Mouse (Mus musculus): Measurements from ENCODE around the gene S100a3. TPM values are rescaled to one million over a fixed set of nuclear protein-coding genes. Genes with fewer than 3 reads are reported as not detected.

S100a3 gene
- polyA plus RNA-seq, 1 experiment from 2014 or later, result not detected

GRCm38 (mm10) chr3:90608223-90608622, 47.8 kb downstream of the S100a3 start, which contains the start of gene S100a5:
TSS of gene S100a5 (plus strand) at chr3:90608523.
- no peak for DNase-seq (ENCODE audit: extremely low spot score, low spot score)
- Histone ChIP-seq H3K9me3 (no peaks in the 10 kb centered on the region), H3K27ac (no peak within 1 kb of the TSS), H3K4me3 (no peak within 1 kb of the TSS), H3K27me3 (ENCODE audit: poor library complexity, severe bottlenecking) (peaks cover 2% of the 10 kb centered on the region), H3K36me3 (replicated peaks) (no peaks in the 10 kb centered on the region), H3K4me1 (peaks cover 30% of the 10 kb centered on the region)
- 73% methylated on average over 3 of the region's 3 CpGs for WGBS

DNA sequence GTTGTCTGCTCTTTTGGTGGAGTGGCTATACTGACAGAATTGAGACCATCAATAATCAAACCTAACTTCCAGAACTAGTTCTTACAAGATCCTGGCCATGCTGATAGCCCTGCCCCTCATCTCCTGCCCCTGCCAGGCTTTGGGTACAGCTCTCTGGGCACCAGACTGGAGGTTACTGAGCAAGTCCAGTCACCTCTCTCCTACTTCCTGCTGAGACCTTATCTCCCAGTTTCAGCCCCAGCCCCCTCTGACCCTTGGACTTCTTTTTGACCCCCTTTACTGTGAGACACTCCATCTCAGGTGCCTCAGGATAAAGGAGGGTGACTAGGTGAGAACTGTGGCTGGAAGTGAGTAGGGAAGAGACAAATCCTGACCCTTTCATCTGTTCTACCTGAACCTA, 48.7 kb downstream of the S100a3 start:
- Histone ChIP-seq H3K27me3 (ENCODE audit: poor library complexity, severe bottlenecking) (peaks cover 11% of the 10 kb centered on the region), H3K27ac (no peak overlapping the region), H3K4me1 (peaks cover 32% of the 10 kb centered on the region), H3K4me3 (no peak overlapping the region), H3K9me3 (no peaks in the 10 kb centered on the region), H3K36me3 (replicated peaks) (no peaks in the 10 kb centered on the region)
- no peak for DNase-seq (ENCODE audit: extremely low spot score, low spot score)

DNA sequence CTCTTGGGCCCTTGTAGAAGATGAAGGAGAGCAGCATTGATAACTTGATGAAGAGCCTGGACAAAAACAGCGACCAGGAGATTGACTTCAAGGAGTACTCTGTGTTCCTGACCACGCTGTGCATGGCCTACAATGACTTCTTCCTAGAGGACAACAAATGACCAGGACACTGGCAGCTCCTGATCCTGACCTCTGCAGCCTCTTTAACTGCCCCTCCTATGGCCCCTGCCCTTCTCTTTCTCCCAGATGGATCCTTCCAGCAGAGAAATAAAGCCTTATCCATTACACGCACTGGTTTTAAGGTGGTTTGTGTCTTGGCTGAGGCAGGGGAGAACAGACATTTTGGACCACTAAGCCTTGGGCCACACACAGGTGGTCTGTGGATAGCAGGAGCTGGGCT, 51.1 kb downstream of the S100a3 start:
- 82% methylated on average over 3 of the region's 3 CpGs for WGBS
- Histone ChIP-seq H3K36me3 (replicated peaks) (no peaks in the 10 kb centered on the region), H3K27ac (no peak overlapping the region), H3K9me3 (no peaks in the 10 kb centered on the region), H3K4me1 (peaks cover 14% of the 10 kb centered on the region), H3K27me3 (ENCODE audit: poor library complexity, severe bottlenecking) (peaks cover 17% of the 10 kb centered on the region), H3K4me3 (no peak overlapping the region)
- DNase-seq (ENCODE audit: extremely low spot score, low spot score), result no peak

GRCm38 (mm10) chr3:90612061-90612460, 51.7 kb downstream of the S100a3 start:
- peaks cover 14% of the 10 kb centered on the region for H3K4me1 ChIP-seq
- no peaks in the 10 kb centered on the region for H3K9me3 ChIP-seq
- WGBS, result 58% methylated on average over 4 of the region's 4 CpGs
- H3K4me3 ChIP-seq, result no peak overlapping the region
- H3K27me3 ChIP-seq (ENCODE audit: poor library complexity, severe bottlenecking), result peaks cover 17% of the 10 kb centered on the region
- H3K36me3 ChIP-seq (replicated peaks), result no peaks in the 10 kb centered on the region
- DNase-seq (ENCODE audit: extremely low spot score, low spot score), result no peak
- no peak overlapping the region for H3K27ac ChIP-seq

GRCm38 (mm10) chr3:90612728-90613291, 52.4 kb downstream of the S100a3 start, which contains the start of gene S100a6:
TSS of gene S100a6 (plus strand) at chr3:90612882.
- H3K27ac ChIP-seq, result peak within 1 kb of the TSS; percentile 68
- H3K4me3 ChIP-seq, result peak within 1 kb of the TSS; percentile 55
- peaks cover 14% of the 10 kb centered on the region for H3K4me1 ChIP-seq
- H3K9me3 ChIP-seq, result no peaks in the 10 kb centered on the region
- peaks cover 17% of the 10 kb centered on the region for H3K27me3 ChIP-seq (ENCODE audit: poor library complexity, severe bottlenecking)
- DNase-seq (ENCODE audit: extremely low spot score, low spot score), result peak; percentile 68
- no peaks in the 10 kb centered on the region for H3K36me3 ChIP-seq (replicated peaks)
- under 1% methylated on average over 23 of the region's 23 CpGs for WGBS

- H3K4me1 ChIP-seq, result peaks cover 14% of the 10 kb centered on the region
- H3K36me3 ChIP-seq (replicated peaks), result no peaks in the 10 kb centered on the region
- peaks cover 17% of the 10 kb centered on the region for H3K27me3 ChIP-seq (ENCODE audit: poor library complexity, severe bottlenecking)
- 0 out of 2 replicates have a peak overlapping the region, but pooled peaks have one; percentile 68 for H3K27ac ChIP-seq
- no peak for DNase-seq (ENCODE audit: extremely low spot score, low spot score)
- 63% methylated on average over 7 of the region's 7 CpGs for WGBS
- H3K4me3 ChIP-seq, result peak overlapping the region; percentile 55
- H3K9me3 ChIP-seq, result no peaks in the 10 kb centered on the region
Observed at GRCm38 (mm10) chr3:90613461-90614147, 53.2 kb downstream of the S100a3 start.

GRCm38 (mm10) chr3:90614148-90614530, 53.8 kb downstream of the S100a3 start:
- no peak for DNase-seq (ENCODE audit: extremely low spot score, low spot score)
- peaks cover 14% of the 10 kb centered on the region for H3K4me1 ChIP-seq
- H3K9me3 ChIP-seq, result no peaks in the 10 kb centered on the region
- no peaks in the 10 kb centered on the region for H3K36me3 ChIP-seq (replicated peaks)
- WGBS, result 90% methylated on average over 6 of the region's 6 CpGs
- no peak overlapping the region for H3K27ac ChIP-seq
- H3K27me3 ChIP-seq (ENCODE audit: poor library complexity, severe bottlenecking), result peaks cover 17% of the 10 kb centered on the region
- no peak overlapping the region for H3K4me3 ChIP-seq

DNA sequence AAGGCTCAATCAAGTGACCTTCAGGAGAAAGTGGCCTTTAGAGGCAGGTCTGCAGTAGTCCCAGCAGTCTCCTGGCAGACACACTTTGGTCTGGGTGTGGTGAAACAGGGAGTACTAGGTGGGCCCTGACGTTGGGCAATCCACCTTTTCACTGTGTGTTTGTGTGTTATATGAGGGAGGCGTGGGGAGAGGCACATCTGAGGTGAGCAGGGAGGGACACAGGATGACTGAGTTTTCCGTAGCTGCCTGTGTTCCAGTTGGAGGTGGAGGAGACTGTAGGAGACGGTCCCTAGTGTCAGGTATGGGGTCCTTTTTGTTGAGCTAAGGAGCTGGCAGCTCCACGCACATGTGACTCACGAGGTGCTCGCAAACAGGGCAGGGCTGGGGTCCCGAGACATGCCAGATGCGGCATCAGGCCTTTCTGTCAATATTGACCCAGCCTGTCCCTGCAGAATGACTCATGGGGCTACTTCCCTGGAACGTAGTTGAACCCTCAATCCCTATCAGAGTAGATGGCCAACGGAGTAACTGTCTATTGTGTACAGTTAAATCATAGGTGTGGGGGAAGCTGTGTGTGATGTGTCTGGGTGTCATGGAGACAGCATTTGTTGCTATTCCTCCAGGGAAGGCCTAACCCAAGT, 54.4 kb downstream of the S100a3 start:
- 79% methylated on average over 11 of the region's 11 CpGs for WGBS

DNA sequence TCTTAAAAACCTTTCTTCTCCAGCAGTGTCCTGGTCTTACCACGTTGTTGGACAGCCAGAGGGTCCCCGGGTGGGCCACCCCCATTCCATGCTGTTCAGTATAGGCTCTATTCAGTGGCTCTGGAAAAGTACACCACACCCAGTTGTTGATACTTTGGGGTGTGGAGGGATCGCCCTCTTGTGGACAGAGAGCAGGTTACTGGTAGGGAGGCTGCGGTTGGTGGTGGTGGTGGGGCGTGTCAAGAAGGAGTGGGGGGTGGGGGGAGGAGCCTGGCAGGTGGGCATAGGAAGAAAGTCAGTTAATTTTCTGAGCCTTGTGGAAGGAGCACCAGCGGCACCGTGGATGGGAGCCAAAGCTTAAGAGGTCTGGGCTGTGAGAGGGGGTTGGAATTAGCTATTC, 55.0 kb downstream of the S100a3 start:
- DNase-seq (ENCODE audit: extremely low spot score, low spot score), result peak; percentile 47
- Histone ChIP-seq H3K36me3 (replicated peaks) (no peaks in the 10 kb centered on the region), H3K27ac (no peak overlapping the region), H3K4me1 (peaks cover 14% of the 10 kb centered on the region), H3K4me3 (no peak overlapping the region), H3K9me3 (no peaks in the 10 kb centered on the region), H3K27me3 (ENCODE audit: poor library complexity, severe bottlenecking) (peaks cover 17% of the 10 kb centered on the region)
- WGBS, result 10% methylated on average over 7 of the region's 7 CpGs

More for the DNA sequence above, 54.4 kb downstream of the S100a3 start:
- Histone ChIP-seq H3K27ac (no peak overlapping the region), H3K4me1 (peaks cover 14% of the 10 kb centered on the region), H3K4me3 (no peak overlapping the region), H3K27me3 (ENCODE audit: poor library complexity, severe bottlenecking) (peaks cover 17% of the 10 kb centered on the region), H3K36me3 (replicated peaks) (no peaks in the 10 kb centered on the region), H3K9me3 (no peaks in the 10 kb centered on the region)
- DNase-seq (ENCODE audit: extremely low spot score, low spot score), result no peak

- Histone ChIP-seq H3K4me3 (no peak overlapping the region), H3K4me1 (peaks cover 14% of the 10 kb centered on the region), H3K27ac (no peak overlapping the region), H3K9me3 (no peaks in the 10 kb centered on the region), H3K36me3 (replicated peaks) (no peaks in the 10 kb centered on the region), H3K27me3 (ENCODE audit: poor library complexity, severe bottlenecking) (peaks cover 17% of the 10 kb centered on the region)
- no peak for DNase-seq (ENCODE audit: extremely low spot score, low spot score)
- 91% methylated on average over 1 of the region's 1 CpGs for WGBS
Observed at GRCm38 (mm10) chr3:90615911-90616310, 55.5 kb downstream of the S100a3 start.

GRCm38 (mm10) chr3:90617586-90617985, 57.2 kb downstream of the S100a3 start:
- no peak overlapping the region for H3K27ac ChIP-seq
- H3K4me1 ChIP-seq, result peaks cover 13% of the 10 kb centered on the region
- H3K4me3 ChIP-seq, result no peak overlapping the region
- no peaks in the 10 kb centered on the region for H3K36me3 ChIP-seq (replicated peaks)
- H3K27me3 ChIP-seq (ENCODE audit: poor library complexity, severe bottlenecking), result peaks cover 17% of the 10 kb centered on the region
- DNase-seq (ENCODE audit: extremely low spot score, low spot score), result no peak
- 15% methylated on average over 1 of the region's 1 CpGs for WGBS
- H3K9me3 ChIP-seq, result no peaks in the 10 kb centered on the region

- Histone ChIP-seq H3K4me1 (peaks cover 26% of the 10 kb centered on the region), H3K27ac (no peak overlapping the region), H3K4me3 (no peak overlapping the region), H3K27me3 (ENCODE audit: poor library complexity, severe bottlenecking) (no peaks in the 10 kb centered on the region), H3K36me3 (replicated peaks) (no peaks in the 10 kb centered on the region), H3K9me3 (no peaks in the 10 kb centered on the region)
- DNase-seq (ENCODE audit: extremely low spot score, low spot score), result no peak
- 59% methylated on average over 7 of the region's 7 CpGs for WGBS
Observed at GRCm38 (mm10) chr3:90621552-90621951, 61.2 kb downstream of the S100a3 start.

All from forebrain, embryonic 10.5 days (tissue).